Mouse (Mus musculus): ENCODE data around the gene Mmp24.
"Not testable (repeated sequence)": the region's sequence is repeated elsewhere in the genome, so short reads cannot be mapped to it uniquely, and the experiment has no call there.

Mmp24 gene

DNA sequence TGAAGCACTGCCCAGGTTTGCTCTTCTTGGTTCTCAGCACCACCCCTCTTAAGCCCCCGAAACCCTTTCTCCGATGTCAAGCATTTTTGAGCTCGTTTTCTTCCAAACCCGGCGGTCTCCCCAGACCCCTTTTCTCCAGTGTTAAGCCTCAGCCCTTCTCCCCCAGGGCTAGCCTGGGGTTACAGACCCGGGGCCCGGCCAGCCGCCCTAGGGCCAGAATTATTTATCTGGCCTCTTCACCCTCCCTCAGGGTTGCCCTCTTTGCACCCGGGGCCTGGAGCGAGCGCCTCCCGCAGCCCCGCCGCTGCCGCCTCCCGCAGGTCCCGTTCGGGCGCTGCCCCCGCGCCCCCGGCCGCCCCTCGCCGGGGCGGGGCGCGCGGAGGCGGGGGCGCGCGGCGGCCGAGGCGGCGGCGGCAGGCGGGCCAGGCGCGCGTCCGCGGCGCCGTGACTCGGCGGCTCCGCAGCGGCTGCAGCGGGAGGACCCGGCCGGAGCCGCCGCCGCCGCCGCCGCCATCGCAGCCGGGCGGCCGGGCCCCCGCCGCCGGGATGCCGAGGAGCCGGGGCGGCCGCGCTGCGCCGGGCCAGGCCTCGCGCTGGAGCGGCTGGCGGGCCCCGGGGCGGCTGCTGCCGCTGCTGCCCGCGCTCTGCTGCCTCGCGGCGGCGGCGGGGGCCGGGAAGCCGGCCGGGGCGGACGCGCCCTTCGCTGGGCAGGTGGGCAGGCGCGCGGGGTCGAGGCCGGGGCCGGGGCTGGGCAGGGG, at the start of gene Mmp24:
TSS of gene Mmp24 (plus strand) at position 416 of the 758 bp plus-strand sequence.
- DNase-seq = no peak

DNA sequence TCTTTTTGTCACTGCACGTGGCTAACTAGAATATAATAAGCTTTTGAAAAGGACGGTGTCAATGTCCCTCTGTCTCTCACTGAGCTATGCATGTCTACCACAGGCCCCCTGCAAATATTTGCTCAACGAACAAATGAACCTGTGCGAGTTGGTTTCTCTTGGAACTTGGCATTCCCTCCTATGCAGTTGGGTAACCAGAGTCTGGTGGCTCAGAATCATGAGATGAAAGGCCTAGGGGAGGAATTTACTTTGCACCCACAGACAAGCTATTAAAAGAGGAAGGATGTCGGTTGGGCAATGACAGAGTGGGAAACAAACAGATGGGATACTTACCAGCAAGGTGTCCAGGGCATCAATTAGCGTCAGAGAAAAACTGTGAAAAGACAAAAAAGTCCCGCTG, 48.8 kb upstream of the Mmp24 start:
- no peak for DNase-seq

DNA sequence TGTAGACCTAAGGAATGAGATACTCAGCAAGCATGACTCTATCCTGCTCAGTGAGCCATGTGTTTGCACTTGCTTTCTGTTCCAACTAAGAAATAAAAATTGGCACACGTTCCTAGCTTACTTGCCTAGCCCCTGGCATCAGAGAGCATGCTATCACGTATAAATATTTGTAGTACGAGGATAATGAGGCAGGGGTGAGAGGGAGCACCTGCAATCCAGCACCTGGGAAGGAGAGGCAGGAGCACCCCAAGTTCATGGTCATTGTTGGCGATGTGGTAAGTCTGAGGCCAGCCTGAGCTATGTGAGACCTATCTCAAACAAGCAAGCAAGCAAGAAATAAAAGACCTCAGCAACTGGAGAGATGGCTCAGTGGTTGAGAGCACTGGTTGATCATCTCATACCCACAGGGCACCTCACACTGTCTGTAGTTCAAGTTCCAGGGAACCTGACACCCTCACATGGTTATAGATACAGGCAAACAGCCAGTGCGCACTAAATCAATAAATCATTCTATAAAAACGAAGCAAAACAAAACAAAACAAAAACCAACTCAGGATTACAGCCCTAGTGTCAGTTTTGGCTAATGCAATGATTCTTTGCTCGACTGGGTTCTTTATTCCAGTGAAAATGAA, 47.3 kb upstream of the Mmp24 start:
- no peak for DNase-seq

DNA sequence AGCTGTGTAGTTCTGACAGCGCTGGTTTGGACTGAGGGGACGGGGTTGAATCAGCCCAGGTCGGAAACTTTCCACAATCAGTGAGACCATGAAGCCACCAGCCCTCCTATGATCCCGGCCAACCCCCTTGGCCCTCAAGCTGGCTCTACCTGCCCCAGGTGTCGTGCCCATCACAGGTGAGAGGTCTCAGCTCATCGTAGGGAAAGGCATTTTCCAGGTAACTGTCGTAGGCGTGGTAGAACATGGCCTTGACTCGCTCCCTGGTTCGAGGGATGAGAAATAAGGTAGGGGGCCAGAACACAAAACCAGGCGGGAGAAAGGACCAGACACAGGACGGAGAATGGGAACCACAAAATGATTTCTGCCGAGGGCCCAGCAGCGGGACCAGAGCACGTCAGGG, 46.4 kb upstream of the Mmp24 start:
- no peak for DNase-seq

DNA sequence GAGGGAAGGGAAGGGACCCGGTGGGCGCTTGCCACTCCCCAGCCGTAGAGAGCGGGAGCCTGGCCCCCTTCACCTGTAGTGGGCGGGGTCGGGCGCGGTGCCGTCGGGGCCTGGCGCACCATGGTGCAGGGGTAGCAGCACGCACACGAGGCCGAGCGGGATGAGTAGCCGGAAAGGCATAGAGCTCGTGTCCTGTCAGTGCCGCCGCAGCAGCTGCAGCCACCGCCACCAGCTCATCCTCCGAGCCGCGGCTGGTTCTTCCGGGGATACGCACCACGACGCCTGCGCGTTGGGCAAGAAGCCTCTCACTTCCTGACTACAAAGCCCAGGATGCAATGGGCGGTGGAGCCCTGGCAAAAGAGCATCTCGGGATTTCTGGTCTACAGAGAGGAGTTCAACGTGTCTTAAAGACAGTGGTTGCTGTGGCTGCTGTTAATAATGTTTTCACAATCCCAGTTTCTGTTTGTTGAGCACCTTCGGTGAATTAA, 45.9 kb upstream of the Mmp24 start, which contains the start of gene Edem2:
TSS of gene Edem2 (minus strand) at position 318 of the 488 bp plus-strand sequence.
- DNase-seq = peak; percentile 95

DNA sequence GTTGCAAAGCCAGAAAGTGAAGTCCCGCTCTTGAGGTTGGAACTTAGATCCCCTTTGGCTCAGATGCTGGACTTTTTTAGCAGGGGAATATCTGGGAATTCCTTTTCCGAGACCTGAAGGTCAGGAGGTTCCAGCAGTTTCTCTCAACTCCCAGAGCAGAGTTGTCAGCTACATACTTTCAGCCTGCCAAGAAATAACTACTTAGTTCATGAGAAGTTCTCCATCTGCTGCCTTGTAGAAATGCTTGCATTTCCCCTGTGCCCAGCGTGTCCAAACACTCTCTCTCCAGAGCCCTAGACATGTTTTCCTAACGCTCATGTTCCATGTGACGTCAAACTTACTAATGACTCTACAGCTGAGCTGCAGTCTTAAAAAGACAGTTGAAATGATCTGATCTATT, 40.1 kb upstream of the Mmp24 start:
- no peak for DNase-seq

DNA sequence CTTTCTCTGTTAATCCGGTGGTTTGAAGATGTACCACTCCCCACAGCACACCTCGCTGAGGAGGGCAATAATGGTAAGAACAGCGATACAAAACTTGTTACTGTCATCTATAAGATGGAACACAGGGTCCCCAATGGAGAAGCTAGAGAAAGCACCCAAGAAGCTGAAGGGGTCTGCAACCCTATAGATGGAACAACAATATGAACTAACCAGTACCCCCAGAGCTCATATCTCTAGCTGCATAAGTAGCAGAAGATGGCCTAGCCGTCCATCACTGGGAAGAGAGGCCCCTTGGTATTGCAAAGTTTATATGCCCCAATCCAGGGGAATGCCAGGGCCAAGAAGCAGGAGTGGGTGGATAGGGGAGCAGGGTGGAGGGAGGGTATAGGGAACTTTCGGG, 39.4 kb upstream of the Mmp24 start, which contains the start of gene Gm17581:
TSS of gene Gm17581 (minus strand) at position 101 of the 400 bp plus-strand sequence.
- DNase-seq = not testable (repeated sequence)

DNA sequence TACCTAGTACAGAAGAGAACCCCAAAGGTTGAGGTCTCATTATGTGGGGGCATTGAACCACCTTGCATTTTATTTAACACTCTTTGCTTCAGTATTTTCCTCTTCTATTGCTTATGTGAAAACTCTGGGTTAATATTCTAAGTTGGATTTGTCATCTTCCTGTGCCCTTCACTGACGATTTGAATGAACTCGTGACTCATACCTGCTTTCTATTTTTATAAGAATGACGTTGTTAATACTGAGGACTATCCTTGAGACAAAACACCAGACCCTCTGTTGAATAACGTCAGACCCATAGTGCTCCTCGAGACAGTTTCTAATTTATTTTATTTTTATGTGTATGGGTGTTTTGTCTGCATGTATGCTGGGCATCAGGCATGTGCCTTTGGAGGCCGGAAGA, 38.2 kb upstream of the Mmp24 start:
- DNase-seq = no peak

DNA sequence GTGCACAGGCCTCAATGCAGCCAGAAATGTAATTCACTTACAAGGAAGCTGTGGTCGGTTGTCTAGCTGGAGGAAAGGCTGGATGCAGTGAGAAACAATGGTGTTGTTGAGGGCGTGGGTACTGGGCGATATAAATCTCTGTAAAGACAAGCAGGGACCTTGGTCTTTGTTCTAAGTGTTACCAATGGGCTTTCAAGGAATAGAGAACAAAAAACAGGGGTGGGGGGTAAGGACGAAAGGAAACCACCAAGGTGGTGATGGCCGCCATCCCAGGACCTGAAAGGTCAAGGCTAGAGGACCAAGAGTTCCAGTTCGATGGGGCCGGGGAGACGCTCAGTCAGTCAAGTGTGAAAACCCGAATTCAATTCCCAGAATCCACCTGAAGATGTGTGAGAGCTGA, 37.3 kb upstream of the Mmp24 start:
- DNase-seq = no peak

DNA sequence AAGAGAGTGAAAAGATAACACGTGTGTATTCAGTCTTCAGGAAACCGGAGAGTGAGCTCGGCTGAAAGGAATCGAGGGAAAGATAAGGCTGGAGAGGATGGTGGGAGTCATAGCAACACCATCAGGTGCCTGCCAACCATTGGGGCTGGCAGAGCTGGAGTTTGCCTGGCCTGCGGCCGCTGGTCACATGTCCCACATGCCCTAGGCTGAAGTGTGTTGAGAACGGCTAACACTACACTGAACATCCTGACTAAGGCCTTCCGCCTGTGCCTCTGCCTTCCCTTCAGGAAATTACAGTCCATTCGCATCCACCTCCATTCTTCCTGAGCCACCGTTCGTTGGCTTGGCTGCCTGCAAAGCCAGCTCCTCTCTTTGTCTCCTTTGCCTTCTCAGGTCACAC, 32.9 kb upstream of the Mmp24 start:
- peak in 1 of 2 experiments; percentile 5 for DNase-seq

DNA sequence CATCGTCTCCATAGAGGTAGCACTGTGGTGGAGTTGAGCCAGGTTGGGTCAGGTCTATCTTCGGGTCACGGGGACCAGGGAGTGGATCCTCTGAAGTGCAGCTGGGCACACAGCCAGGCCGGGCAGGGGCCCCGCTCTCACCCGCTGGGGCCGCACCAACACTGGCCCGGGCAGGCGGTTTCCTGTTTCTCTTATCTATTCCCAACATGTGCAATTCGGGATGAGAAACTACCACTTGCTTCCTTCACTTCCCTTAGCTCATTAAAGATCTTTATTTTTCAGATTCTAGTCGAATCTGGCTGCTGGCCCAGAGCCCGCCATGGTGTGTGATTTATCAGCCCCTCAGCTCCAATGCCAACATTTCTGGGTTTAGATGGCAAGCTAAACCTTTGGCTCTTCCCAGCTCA, 32.2 kb upstream of the Mmp24 start:
- DNase-seq = peak; percentile 58 to 73

DNA sequence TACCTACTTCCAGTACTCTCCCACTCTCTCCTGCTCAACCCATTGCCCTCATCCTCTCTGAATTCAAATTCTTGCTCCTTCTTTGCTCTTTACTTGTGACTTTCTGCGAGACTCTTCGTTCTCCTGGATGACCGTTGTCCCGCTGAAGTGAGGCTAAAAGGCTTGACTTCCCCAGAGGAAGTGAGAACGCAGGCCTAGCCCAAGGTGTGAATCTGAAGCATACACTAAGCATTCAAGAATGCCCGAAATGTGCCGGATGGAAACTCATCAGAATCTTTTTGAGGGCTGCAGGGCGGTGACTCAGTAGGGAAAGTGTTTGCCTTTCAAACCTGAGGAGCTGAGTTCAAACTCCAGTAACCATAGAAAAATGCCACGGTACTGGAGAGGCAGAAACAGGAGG, 31.8 kb upstream of the Mmp24 start:
- peak in 1 of 2 experiments; percentile 5 for DNase-seq

DNA sequence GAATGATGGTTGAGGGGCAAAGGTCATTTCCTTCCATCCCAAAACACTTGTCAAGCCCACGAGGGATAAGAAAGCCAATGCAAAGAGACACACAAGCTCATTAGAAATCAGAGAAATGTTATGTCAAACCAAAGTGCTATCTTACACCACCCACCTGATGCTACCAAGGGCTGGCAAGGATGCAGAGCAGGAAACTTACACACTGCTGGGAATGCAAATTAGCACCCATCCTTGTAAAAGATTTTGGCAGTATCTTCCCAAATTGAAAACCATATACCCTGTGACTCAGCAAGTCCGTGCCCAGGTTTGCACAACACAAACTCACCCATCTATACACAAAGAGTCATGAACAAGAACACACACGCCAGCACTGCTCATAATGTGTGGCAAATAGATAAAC, 29.7 kb upstream of the Mmp24 start:
- DNase-seq = no peak

DNA sequence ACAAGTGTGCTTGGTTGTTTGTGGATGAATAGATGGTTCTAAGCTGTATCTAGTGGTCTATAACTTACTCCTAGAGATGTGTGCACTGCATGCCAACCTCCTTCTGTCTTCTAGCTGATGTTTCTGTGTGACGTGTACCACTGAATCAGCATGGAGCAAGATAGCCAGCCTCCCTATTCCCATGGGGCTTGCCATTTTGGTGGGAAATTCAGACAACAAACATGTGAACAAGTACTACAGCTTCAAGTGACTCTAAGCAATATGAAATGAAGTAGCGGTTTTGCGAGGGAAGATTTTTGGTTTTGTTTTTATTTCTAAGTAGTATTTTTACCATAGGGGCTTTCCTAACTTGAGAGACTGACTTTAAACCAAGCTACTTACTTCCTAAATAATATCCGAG, 25.7 kb upstream of the Mmp24 start:
- no peak for DNase-seq

DNA sequence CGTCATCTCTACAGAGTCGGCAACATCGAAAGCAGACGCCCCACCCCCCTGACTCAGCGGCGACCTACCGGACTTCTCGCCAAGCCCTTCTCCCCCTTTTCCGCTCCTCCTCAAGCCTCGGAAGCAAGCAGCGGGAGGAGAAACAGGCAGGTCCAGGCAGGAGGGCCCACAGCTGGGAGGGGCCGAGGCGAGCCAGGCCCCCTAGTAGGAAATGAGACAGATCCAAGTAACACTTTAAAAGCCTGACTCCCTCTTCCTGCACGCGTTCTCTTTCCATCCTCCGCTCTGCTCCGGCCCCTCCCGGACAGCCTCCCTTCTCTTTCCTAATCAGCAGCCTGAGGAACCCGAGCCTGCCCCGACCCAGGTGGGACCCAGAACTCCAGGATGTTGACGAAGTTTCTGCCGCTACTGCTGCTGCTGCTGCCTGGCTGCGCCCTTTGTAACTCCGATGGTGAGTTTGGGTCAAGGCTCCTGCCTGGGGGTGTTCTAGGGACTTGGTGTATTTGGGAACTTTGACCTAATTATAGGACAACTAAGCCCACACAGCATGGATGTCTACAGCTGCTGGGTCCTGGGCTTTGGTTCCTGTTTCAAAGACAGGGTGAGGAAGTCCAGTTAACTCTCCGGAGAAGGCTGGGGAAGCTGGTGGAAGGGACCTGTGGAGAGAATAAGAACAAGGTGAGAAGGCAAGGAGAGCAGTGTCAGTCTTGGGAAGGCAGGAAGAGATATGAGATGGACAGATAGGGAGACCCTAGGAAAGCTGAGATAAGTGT, 23.9 kb upstream of the Mmp24 start, which contains the start of gene Procr:
TSS of gene Procr (plus strand) at position 104 of the 773 bp plus-strand sequence.
- peak; percentile 64 to 70 for DNase-seq

DNA sequence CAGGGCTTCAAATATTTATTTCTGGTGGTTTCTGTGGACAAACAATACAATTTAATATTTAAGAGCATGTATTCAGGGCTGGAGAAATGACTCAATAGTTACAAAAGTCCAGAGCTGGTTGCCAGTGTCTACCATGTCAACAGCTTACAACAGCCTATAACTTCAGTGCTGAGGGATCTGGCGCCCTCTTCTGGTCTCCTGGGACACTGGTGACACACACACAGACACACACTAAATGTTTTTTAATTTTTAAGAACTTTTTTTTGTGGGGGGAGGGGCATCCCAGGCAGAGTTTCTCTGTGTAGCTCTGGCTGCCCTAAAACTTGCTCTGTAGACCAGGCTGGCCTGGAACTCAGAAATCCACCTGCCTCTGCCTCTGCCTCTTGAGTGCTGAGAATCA, 19.4 kb upstream of the Mmp24 start:
- peak; percentile 51 to 83 for DNase-seq

DNA sequence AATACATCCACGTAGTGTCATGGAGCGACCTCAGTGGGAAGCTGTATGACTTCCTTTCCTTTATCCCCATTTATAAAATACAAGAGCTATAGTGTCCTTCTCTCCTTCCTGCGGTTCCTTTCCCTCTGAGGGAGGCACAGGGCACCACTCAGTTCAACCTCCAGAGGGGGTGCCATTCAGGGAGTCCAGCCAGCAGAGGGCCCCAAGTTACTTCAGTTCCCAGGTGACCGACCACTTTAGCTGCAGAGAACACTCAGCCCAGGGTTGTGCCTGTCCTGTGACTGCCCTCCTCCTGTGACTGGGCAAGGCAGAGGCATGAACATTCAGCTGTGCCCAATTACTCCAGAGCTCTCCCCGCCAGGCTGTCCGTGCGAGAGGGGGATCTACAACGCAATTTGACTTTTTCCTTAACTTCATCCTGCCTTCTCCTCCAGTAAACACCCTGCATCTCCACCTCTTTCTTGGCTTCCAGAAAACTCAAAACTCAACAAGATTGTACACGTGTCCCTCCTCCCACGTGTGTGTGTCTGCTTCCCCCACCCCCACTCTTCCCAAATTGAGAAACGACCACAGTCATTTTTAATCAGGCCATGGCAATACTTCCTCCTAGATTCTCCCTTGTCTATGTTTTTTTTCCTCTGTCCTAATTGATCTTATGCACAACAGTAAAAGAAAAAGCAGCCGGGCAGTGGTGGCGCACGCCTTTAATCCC, 18.1 kb upstream of the Mmp24 start:
- DNase-seq = peak in 1 of 2 experiments; percentile 11

DNA sequence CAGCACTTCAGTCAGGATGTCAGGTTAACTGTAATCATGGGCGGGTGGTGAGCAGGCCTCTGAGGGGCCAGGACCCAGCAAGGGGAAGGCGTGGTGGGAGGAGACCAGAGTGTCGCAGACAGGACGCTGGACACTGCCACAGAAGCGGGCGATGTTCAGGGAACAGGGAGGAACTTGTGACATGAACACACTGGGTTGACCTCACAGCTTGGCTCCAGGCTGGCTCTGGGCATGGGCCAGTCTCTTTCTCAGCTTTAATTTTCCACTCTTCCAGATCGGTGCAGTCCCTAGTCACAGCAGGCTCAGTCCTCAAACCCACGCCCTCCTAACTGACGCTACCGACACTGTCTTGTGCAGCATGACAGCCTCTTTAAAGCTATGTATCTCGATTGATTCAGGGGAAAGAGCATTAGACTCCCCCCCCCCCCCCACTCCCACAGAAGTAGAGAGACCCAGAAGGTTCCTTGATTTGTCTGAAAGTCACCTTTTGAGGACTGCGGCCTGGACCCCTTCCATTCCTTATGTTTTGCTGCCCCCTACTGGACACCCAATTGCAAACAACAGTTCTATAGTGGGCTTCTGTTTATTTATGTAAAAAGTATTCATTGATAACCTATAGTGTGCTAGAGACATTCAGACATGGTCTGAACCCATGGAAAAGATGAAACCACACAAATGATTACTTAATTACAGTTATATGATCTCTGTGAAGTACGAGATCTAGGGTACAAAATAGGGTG, 10.3 kb upstream of the Mmp24 start:
- peak; percentile 69 to 87 for DNase-seq

DNA sequence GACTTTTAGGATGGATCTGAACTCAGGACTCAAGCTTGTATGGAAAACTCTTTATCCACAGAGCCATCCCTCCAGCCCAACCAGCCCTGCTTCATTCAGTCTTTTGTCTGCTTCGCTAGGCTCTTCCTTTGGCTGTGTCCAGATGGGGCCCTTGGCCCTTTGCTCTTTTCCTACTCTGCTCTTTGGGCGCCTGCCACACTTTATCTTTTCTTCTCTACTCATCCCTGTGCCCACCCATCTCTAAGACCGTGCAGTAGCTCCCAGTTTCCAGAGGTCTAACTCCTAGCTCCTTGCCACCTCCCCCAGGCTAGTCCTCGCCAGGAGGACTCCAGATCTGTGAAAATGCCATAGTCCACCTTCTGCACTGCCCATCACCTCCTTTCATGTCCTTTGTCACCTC, 1.5 kb upstream of the Mmp24 start:
- DNase-seq = no peak

DNA sequence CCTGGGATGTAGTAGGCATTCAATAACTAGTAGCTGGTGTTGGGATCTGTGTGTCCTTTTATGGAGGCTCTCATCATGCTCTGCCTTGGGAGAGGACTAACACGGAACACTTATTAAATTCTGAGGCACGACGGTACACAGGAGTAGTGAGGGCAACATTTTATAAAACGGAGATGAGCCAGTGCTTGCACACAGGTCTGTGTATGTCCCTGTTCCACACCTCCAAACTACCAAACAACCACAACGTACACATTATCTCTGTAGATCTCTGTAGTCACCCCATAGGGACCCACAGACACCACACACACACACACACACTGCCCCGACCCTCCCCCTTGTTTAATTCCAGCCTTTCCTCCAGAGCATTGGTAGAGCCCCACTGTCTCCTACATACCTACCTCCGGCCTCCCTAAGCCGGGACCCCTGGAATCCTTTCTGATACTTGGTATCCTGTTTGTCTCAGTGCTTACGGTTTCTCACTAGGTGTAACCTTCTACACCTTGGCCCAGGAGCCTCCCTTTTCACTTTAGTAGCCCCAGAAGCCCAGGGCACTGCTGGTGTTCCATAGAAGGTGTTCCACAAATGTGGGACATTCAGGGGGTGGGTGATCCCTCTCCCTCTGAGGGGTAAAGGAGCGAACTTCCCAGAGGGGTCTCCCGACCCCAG, 748 bp upstream of the Mmp24 start:
- DNase-seq = no peak

DNA sequence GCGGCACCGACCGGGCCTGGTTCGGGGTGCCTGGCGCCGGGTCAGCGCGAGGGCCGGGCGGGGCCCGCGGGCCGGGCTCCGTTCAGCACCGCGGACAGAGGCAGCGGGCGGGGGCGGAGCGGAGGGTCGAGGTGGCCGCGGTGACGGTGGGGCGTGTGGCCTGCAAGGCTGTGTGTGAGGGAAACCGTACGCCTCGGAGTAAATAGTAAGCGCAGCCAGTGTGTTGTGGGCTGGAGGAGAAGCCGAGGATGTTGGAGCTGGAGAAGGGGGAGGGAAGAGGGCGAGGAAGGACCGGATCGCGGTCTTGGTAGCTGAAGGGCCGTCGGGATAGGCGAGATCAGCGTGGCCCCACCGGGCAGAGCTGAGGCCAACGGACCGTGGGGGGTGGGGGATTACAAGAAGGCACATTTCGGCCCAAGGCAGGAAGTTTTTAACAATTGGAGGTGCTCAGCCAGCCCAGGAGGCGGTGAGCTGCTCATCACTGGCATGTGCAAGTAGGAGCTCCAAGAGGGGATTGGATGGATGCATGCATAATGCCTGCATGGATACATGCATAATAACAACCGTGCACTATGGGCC, 632 bp downstream of the Mmp24 start:
- DNase-seq = peak; percentile 30 to 82
